Mouse (Mus musculus) stomach, embryonic 16.5 days (tissue): ENCODE measurements at regions not wholly inside any gene's neighbourhood (a gene's known extent, or its start where the extent isn't known, plus 50 kb on each side); places are given as distances from the start of the nearest gene placed in this dataset.
A peak's percentile ranks its signal among the peaks of the same experiment; 100 is the strongest.

Source experiments
- ATAC-seq: fragments of 200-750 bp; cut with Nextera tagmentation; 2 replicates; pipeline ENCODE4 v1.8.0; 2017; ENCODE audit warnings: moderate number of reproducible peaks, moderate TSS enrichment; ENCODE audit not compliant: insufficient read depth, low FRiP score
- H3K27ac ChIP-seq: fragments of 300-500 bp; sonication (generic); 2 replicates; pipeline ENCODE4 v1.5.1; 2014; ENCODE audit warnings: low read length
- H3K27me3 ChIP-seq: fragments of 300-500 bp; sonication (generic); 2 replicates; pipeline ENCODE4 v1.6.1; 2014; ENCODE audit warnings: low read length, control low read depth, mixed read lengths; ENCODE audit not compliant: control insufficient read depth, insufficient read depth
- H3K36me3 ChIP-seq: fragments of 300-500 bp; sonication (generic); 2 replicates; pipeline ENCODE4 v1.6.1; 2014; ENCODE audit warnings: low read length; ENCODE audit not compliant: control insufficient read depth, insufficient read depth
- H3K4me1 ChIP-seq: fragments of 300-500 bp; sonication (generic); 2 replicates; pipeline ENCODE4 v1.6.1; 2014; ENCODE audit warnings: low read length, control low read depth, mixed read lengths; ENCODE audit not compliant: control insufficient read depth, insufficient read depth
- H3K4me2 ChIP-seq: fragments of 300-500 bp; sonication (generic); 2 replicates; pipeline ENCODE4 v1.6.1; 2014; ENCODE audit warnings: low read depth, low read length, mixed read lengths
- H3K4me3 ChIP-seq: fragments of 300-500 bp; sonication (generic); replicated peaks from 2 replicates; pipeline ENCODE4 v1.5.1; 2014; ENCODE audit warnings: mild to moderate bottlenecking, low read length
- H3K9ac ChIP-seq: fragments of 300-500 bp; sonication (generic); 2 replicates; pipeline ENCODE4 v1.6.1; 2014; ENCODE audit warnings: low read length
- H3K9me3 ChIP-seq: fragments of 300-500 bp; sonication (generic); replicated peaks from 2 replicates; pipeline ENCODE4 v1.6.1; 2016; ENCODE audit warnings: low read length, control low read depth; ENCODE audit not compliant: control insufficient read depth
- WGBS: fragments of 180-500 bp; shearing (Covaris S2); extraction: QIAGEN DNeasy Blood & Tissue Kit; methylation state at CpG from one replicate; pipeline ENCODE4 v1.1.7; 2014; 5-methylcytosine and 5-hydroxymethylcytosine counted together

DNA sequence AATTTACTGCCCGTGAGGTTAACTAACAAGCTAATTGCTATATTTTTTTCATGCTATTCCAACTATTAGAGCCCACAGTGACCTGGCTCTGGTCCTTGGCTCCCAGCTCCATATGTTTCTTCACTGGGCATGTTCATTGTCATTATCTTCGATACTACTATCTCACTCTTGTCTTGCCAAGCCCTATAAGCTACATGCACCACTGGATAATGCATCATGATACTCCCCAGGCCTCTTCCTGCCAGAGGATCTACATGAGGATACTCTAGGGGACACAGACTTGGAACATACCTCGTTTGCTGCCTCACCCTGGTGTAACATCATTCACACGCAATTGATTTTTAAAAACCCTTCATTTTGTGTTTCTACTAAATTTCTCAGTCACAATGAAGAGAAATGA lies 1016.7 kb downstream of the Stim2 start:
- Histone ChIP-seq H3K4me1 (no peaks in the 10 kb centered on the region), H3K4me2 (no peak overlapping the region), H3K9ac (no peak overlapping the region), H3K36me3 (no peaks in the 10 kb centered on the region), H3K27me3 (no peaks in the 10 kb centered on the region), H3K4me3 (no peak overlapping the region), H3K27ac (no peak overlapping the region), H3K9me3 (no peaks in the 10 kb centered on the region)
- WGBS, result 73% methylated on average over 4 of the region's 4 CpGs
- no peak for ATAC-seq

DNA sequence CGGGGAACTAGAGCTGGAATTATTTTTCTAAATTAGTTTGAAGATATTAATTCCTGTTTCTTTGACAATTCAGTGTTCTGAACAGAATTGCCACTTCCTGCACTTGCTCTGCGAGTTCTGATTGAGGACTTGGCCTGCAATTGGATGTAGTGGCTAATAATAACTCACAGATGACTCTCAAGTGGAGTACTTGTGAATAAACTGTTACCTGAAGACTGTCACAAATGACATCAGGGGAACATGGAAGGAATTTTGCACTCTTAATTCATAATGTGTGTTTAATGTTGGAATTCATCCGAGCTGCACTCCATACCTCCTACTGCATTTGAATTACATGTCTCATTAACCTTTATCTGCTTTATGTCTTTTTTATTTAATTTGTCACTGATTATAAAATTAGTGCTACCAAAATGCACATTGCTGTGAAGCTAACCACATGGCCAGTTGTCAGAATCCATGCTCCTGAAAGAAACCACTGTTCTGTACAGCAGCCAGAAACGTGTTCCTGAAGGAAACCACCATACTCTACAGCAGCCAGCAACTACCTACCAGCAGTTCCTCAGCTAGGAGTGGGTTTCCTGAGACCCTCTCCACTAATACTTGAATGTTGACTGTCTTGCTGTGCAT lies 1051.1 kb downstream of the Stim2 start:
- ATAC-seq, result peak; percentile 50; the same call in 1 of the 2 replicates
- H3K36me3 ChIP-seq, result no peaks in the 10 kb centered on the region
- no peak overlapping the region for H3K4me2 ChIP-seq
- H3K4me1 ChIP-seq, result no peaks in the 10 kb centered on the region
- WGBS, result 44% methylated on average over 4 of the region's 4 CpGs
- no peak overlapping the region for H3K9ac ChIP-seq
- H3K27me3 ChIP-seq, result no peaks in the 10 kb centered on the region
- H3K4me3 ChIP-seq, result no peak overlapping the region
- no peaks in the 10 kb centered on the region for H3K9me3 ChIP-seq
- H3K27ac ChIP-seq, result no peak overlapping the region
